Mouse (Mus musculus): ENCODE measurements around the gene P3h2.

Gene P3h2

GRCm38 (mm10) chr16:25983635-25984034 is 121.9 kb downstream of the P3h2 start:
- peak; percentile 64 for DNase-seq (ENCODE audit: low spot score)

- no peak for DNase-seq (ENCODE audit: low spot score)
These were observed 126.5 kb downstream of the P3h2 start for GRCm38 (mm10) chr16:25979037-25979436.

GRCm38 (mm10) chr16:25977210-25977609 is 128.4 kb downstream of the P3h2 start:
- DNase-seq (ENCODE audit: low spot score): no peak

GRCm38 (mm10) chr16:25971285-25971684 is 134.3 kb downstream of the P3h2 start:
- no peak for DNase-seq (ENCODE audit: low spot score)

GRCm38 (mm10) chr16:25970720-25971119 is 134.9 kb downstream of the P3h2 start:
- DNase-seq (ENCODE audit: low spot score): no peak

- DNase-seq (ENCODE audit: low spot score): no peak
These were observed 135.4 kb downstream of the P3h2 start for GRCm38 (mm10) chr16:25970193-25970592.

- peak; percentile 79 for DNase-seq (ENCODE audit: low spot score)
These were observed 138.3 kb downstream of the P3h2 start for GRCm38 (mm10) chr16:25967297-25967696.

- DNase-seq (ENCODE audit: low spot score): peak; percentile 78
These were observed 141.7 kb downstream of the P3h2 start for GRCm38 (mm10) chr16:25963856-25964255.

- DNase-seq (ENCODE audit: low spot score): no peak
These were observed 145.2 kb downstream of the P3h2 start for GRCm38 (mm10) chr16:25960345-25960744.

- DNase-seq (ENCODE audit: low spot score): no peak
These were observed 145.7 kb downstream of the P3h2 start for GRCm38 (mm10) chr16:25959929-25960328.

GRCm38 (mm10) chr16:25958650-25959238 is 146.8 kb downstream of the P3h2 start:
- DNase-seq (ENCODE audit: low spot score): no peak

- DNase-seq (ENCODE audit: low spot score): no peak
These were observed 147.4 kb downstream of the P3h2 start for GRCm38 (mm10) chr16:25958213-25958612.

- DNase-seq (ENCODE audit: low spot score): no peak
These were observed 148.8 kb downstream of the P3h2 start for GRCm38 (mm10) chr16:25956831-25957230.

- DNase-seq (ENCODE audit: low spot score): no peak
These were observed 151.0 kb downstream of the P3h2 start for GRCm38 (mm10) chr16:25954614-25955013.

- DNase-seq (ENCODE audit: low spot score): no peak
These were observed 152.2 kb downstream of the P3h2 start for GRCm38 (mm10) chr16:25953359-25953758.

GRCm38 (mm10) chr16:25952005-25952404 is 153.6 kb downstream of the P3h2 start:
- peak; percentile 21 for DNase-seq (ENCODE audit: low spot score)

GRCm38 (mm10) chr16:25948067-25948466 is 157.5 kb downstream of the P3h2 start:
- DNase-seq (ENCODE audit: low spot score): no peak

- no peak for DNase-seq (ENCODE audit: low spot score)
These were observed 160.2 kb downstream of the P3h2 start for GRCm38 (mm10) chr16:25945151-25945955.

GRCm38 (mm10) chr16:25942261-25942660 is 163.3 kb downstream of the P3h2 start:
- no peak for DNase-seq (ENCODE audit: low spot score)

- no peak for DNase-seq (ENCODE audit: low spot score)
These were observed 171.4 kb downstream of the P3h2 start for GRCm38 (mm10) chr16:25934181-25934580.

GRCm38 (mm10) chr16:25912185-25912584 is 193.4 kb downstream of the P3h2 start:
- no peak for DNase-seq (ENCODE audit: low spot score)

Measured in embryo, embryonic 10 days (tissue).